Mouse (Mus musculus) C2C12 (cell line): Measurements from ENCODE around the gene Ino80.

ENCODE experiments used
- CEBPB ChIP-seq: IDR thresholded peaks from one replicate; pipeline ENCODE4 v1.6.1; 2011; ENCODE audit warnings: low read depth, mild to moderate bottlenecking, control low read depth, moderate library complexity
- CTCF ChIP-seq: IDR thresholded peaks from one replicate; pipeline ENCODE4 v1.5.1; 2011; ENCODE audit not compliant: control insufficient read depth, insufficient read depth, insufficient read length
- FOSL1 ChIP-seq: IDR thresholded peaks from one replicate; pipeline ENCODE4 v1.8.0; 2011; ENCODE audit warnings: mild to moderate bottlenecking, low read length; ENCODE audit not compliant: poor library complexity, insufficient read depth, severe bottlenecking
- MAX ChIP-seq: IDR thresholded peaks from one replicate; pipeline ENCODE4 v1.6.1; 2011; ENCODE audit warnings: mild to moderate bottlenecking, control low read depth
- MYOD1 ChIP-seq: IDR thresholded peaks from one replicate; pipeline ENCODE4 v1.6.1; 2011; ENCODE audit warnings: low read depth; ENCODE audit not compliant: control insufficient read depth, insufficient read length
- MYOG ChIP-seq: IDR thresholded peaks from one replicate; pipeline ENCODE4 v1.6.1; 2011; ENCODE audit not compliant: control insufficient read depth, insufficient read length; ENCODE audit errors: extremely low read depth
- USF1 ChIP-seq: IDR thresholded peaks from one replicate; pipeline ENCODE4 v1.6.1; 2011; ENCODE audit warnings: low read depth, mild to moderate bottlenecking, control low read depth, moderate library complexity

- TF ChIP-seq CTCF (no peak), MYOG (no peak), MYOD1 (no peak), CEBPB (no peak), FOSL1 (no peak), MAX (no peak), USF1 (no peak)
Observed at GRCm38 (mm10) chr2:119355089-119355488, 122.4 kb downstream of the Ino80 start.
